Mouse (Mus musculus): ENCODE results near the gene Tex9. TPM values are rescaled to one million over a fixed set of nuclear protein-coding genes. Genes with fewer than 3 reads are reported as not detected.

The Tex9 gene
- polyA plus RNA-seq, 1 experiment, result 20.6 TPM

- peaks cover 1% of the 10 kb centered on the region; the same call in 1 of the 2 replicates for H3K4me1 ChIP-seq (ENCODE audit: control insufficient read depth, insufficient read depth, low read length)
- TF ChIP-seq CTCF (IDR thresholded peaks at IDR 0.05; ENCODE audit: control insufficient read depth, insufficient read depth, low read length), result no peak
- TF ChIP-seq POLR2A (IDR thresholded peaks at IDR 0.05; ENCODE audit: borderline replicate concordance, control insufficient read depth, low read depth, low read length), result no peak
- no peak overlapping the region for H3K4me3 ChIP-seq (replicated peaks; ENCODE audit: control insufficient read depth, low read depth, low read length)
- peak overlapping the region; percentile 94 for H3K27ac ChIP-seq (ENCODE audit: control insufficient read depth, insufficient read depth, low read depth, low read length, poor library complexity)
- 71% methylated on average over 4 of the region's 4 CpGs for WGBS
Observed at GRCm38 (mm10) chr9:72530824-72531223, 38.8 kb upstream of the Tex9 start.

DNA sequence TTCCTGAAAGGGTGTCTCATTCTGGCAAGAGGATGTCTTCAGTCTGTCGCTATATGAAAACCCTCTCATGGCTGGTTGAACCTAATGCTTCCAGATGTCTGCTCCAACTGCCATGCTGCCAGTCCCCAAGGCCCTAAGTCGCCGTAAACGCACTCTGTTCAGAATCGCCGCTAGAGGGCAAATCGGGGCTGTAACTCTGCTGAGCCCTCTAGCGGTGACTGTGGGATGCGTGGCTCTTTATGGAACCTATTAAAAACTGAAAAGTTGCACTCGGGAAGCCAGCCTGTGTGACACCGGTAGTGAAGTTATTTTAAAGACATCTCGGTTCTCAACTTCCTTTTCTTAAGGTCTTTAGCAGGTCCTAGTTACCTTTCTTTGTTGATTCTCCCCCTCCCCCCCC, 38.2 kb upstream of the Tex9 start:
- no peak for TF ChIP-seq POLR2A (IDR thresholded peaks at IDR 0.05; ENCODE audit: borderline replicate concordance, control insufficient read depth, low read depth, low read length)
- peak; percentile 100 for TF ChIP-seq CTCF (IDR thresholded peaks at IDR 0.05; ENCODE audit: control insufficient read depth, insufficient read depth, low read length)
- Histone ChIP-seq H3K4me3 (replicated peaks; ENCODE audit: control insufficient read depth, low read depth, low read length) (no peak overlapping the region), H3K4me1 (ENCODE audit: control insufficient read depth, insufficient read depth, low read length) (peaks cover 1% of the 10 kb centered on the region; the same call in 1 of the 2 replicates), H3K27ac (ENCODE audit: control insufficient read depth, insufficient read depth, low read depth, low read length, poor library complexity) (no peak overlapping the region)
- under 1% methylated on average over 12 of the region's 12 CpGs for WGBS

- TF ChIP-seq POLR2A (IDR thresholded peaks at IDR 0.05; ENCODE audit: borderline replicate concordance, control insufficient read depth, low read depth, low read length), result no peak
- TF ChIP-seq CTCF (IDR thresholded peaks at IDR 0.05; ENCODE audit: control insufficient read depth, insufficient read depth, low read length), result no peak
- WGBS, result 41% methylated on average over 1 of the region's 1 CpGs
- Histone ChIP-seq H3K4me1 (ENCODE audit: control insufficient read depth, insufficient read depth, low read length) (peaks cover 1% of the 10 kb centered on the region; the same call in 1 of the 2 replicates), H3K27ac (ENCODE audit: control insufficient read depth, insufficient read depth, low read depth, low read length, poor library complexity) (no peak overlapping the region), H3K4me3 (replicated peaks; ENCODE audit: control insufficient read depth, low read depth, low read length) (no peak overlapping the region)
Observed at GRCm38 (mm10) chr9:72526091-72526490, 34.1 kb upstream of the Tex9 start.

GRCm38 (mm10) chr9:72520849-72521248, 28.8 kb upstream of the Tex9 start:
- TF ChIP-seq POLR2A (IDR thresholded peaks at IDR 0.05; ENCODE audit: borderline replicate concordance, control insufficient read depth, low read depth, low read length) (no peak), CTCF (IDR thresholded peaks at IDR 0.05; ENCODE audit: control insufficient read depth, insufficient read depth, low read length) (no peak)
- H3K27ac ChIP-seq (ENCODE audit: control insufficient read depth, insufficient read depth, low read depth, low read length, poor library complexity), result no peak overlapping the region
- no peak overlapping the region for H3K4me3 ChIP-seq (replicated peaks; ENCODE audit: control insufficient read depth, low read depth, low read length)
- no peaks in the 10 kb centered on the region; the same call in 1 of the 2 replicates for H3K4me1 ChIP-seq (ENCODE audit: control insufficient read depth, insufficient read depth, low read length)

- TF ChIP-seq CTCF (IDR thresholded peaks at IDR 0.05; ENCODE audit: control insufficient read depth, insufficient read depth, low read length) (no peak), POLR2A (IDR thresholded peaks at IDR 0.05; ENCODE audit: borderline replicate concordance, control insufficient read depth, low read depth, low read length) (no peak)
- H3K4me1 ChIP-seq (ENCODE audit: control insufficient read depth, insufficient read depth, low read length), result no peaks in the 10 kb centered on the region
- H3K4me3 ChIP-seq (replicated peaks; ENCODE audit: control insufficient read depth, low read depth, low read length), result no peak overlapping the region
- no peak overlapping the region for H3K27ac ChIP-seq (ENCODE audit: control insufficient read depth, insufficient read depth, low read depth, low read length, poor library complexity)
Observed at GRCm38 (mm10) chr9:72519246-72519645, 27.2 kb upstream of the Tex9 start.

DNA sequence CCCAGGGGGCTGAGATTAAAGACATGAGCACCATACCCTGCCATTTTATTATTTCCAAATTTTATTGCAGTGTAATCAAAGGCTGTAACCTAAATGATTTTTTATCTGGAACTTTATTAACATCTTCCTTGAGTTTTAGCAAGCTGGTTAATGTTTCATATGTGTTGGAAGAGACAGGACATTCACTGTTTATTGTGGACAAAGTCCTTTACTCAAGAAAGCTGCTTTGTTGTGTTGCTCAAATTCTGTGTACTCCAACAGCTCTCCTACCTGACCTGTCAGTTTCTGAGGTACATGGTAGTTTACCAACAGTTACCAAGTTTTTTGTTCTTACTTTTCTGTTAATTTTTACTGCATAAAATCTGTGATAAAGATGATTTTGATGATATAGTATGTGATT, 23.4 kb upstream of the Tex9 start:
- TF ChIP-seq POLR2A (IDR thresholded peaks at IDR 0.05; ENCODE audit: borderline replicate concordance, control insufficient read depth, low read depth, low read length), result no peak
- no peak for TF ChIP-seq CTCF (IDR thresholded peaks at IDR 0.05; ENCODE audit: control insufficient read depth, insufficient read depth, low read length)
- Histone ChIP-seq H3K4me3 (replicated peaks; ENCODE audit: control insufficient read depth, low read depth, low read length) (no peak overlapping the region), H3K4me1 (ENCODE audit: control insufficient read depth, insufficient read depth, low read length) (no peaks in the 10 kb centered on the region), H3K27ac (ENCODE audit: control insufficient read depth, insufficient read depth, low read depth, low read length, poor library complexity) (no peak overlapping the region)

DNA sequence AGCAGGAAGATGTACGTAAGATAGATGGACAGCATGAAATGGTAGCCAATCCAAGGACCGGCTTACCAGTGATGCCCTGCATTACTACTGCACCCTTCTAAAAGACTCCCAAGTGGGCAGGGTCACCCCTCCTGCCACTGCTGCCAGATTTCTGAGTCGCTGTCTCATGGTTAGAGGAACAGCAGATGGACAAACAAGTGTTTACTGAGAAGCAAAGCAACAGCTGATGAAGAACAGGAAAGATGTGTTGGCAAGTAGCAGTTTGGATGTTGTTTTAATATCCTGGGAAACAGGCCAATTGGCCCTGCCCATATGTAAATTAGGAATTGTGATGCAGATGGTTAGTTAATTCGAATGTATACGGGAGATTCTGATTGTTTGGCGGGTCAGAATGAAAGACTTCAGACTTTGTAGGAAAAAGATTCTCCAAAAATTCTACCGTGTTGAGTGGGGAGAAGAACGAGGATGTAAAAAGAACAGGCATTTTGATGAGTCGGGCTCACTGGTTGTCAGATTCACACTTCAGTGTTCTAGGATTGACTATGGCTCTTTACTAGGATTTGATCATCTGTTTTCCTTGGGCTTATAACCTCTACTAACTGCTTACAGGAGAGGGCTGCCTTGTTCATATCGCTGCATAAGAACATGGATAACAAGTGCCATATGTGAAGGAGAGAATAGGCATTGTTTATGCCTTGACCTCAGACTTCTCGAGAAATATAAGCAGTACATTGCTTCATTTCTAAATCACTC, 20.4 kb upstream of the Tex9 start:
- Histone ChIP-seq H3K4me1 (ENCODE audit: control insufficient read depth, insufficient read depth, low read length) (no peaks in the 10 kb centered on the region), H3K27ac (ENCODE audit: control insufficient read depth, insufficient read depth, low read depth, low read length, poor library complexity) (no peak overlapping the region), H3K4me3 (replicated peaks; ENCODE audit: control insufficient read depth, low read depth, low read length) (no peak overlapping the region)
- WGBS, result 77% methylated on average over 11 of the region's 11 CpGs
- TF ChIP-seq POLR2A (IDR thresholded peaks at IDR 0.05; ENCODE audit: borderline replicate concordance, control insufficient read depth, low read depth, low read length) (no peak), CTCF (IDR thresholded peaks at IDR 0.05; ENCODE audit: control insufficient read depth, insufficient read depth, low read length) (no peak)

DNA sequence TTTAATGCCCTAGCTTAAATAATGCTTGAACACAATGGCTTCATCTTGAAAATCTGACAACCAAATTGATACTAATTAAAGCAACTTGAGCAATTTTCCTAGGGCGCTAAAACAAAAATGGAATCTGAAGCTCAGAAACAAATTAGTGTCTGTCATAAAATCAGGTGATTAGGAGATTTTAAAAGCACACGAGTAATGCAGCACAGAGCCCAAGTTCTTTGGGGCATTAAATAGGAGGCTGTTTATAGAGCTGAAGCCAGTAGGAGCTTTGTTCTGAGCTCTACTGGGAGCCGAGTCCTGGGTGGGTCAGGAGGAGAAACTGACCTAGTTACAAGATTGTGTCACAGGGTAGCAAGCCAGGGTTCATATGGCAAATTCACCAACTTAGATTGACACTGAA, 5.2 kb upstream of the Tex9 start:
- Histone ChIP-seq H3K27ac (ENCODE audit: control insufficient read depth, insufficient read depth, low read depth, low read length, poor library complexity) (no peak overlapping the region), H3K4me3 (replicated peaks; ENCODE audit: control insufficient read depth, low read depth, low read length) (no peak overlapping the region), H3K4me1 (ENCODE audit: control insufficient read depth, insufficient read depth, low read length) (no peaks in the 10 kb centered on the region)
- WGBS, result 86% methylated on average over 3 of the region's 3 CpGs
- TF ChIP-seq POLR2A (IDR thresholded peaks at IDR 0.05; ENCODE audit: borderline replicate concordance, control insufficient read depth, low read depth, low read length), result no peak
- no peak for TF ChIP-seq CTCF (IDR thresholded peaks at IDR 0.05; ENCODE audit: control insufficient read depth, insufficient read depth, low read length)

DNA sequence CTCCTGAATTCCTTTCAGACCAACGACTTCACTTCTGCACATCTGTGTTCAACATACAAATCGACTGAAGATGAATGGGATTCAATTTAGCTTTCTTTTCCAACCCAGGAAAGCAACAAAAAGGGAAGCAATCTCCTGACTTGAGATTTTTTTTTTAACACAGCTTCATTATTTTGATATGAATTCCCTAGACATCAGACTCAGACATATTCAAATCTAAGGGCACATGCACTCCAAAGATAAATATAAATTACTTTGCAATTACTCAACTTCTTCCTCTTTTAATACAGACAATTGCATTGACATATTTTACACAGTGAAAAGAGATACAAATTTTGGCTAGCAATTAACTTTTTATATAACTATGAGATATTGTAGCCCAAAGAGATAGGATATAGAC, 4.7 kb upstream of the Tex9 start:
- Histone ChIP-seq H3K27ac (ENCODE audit: control insufficient read depth, insufficient read depth, low read depth, low read length, poor library complexity) (no peak overlapping the region), H3K4me3 (replicated peaks; ENCODE audit: control insufficient read depth, low read depth, low read length) (no peak overlapping the region), H3K4me1 (ENCODE audit: control insufficient read depth, insufficient read depth, low read length) (no peaks in the 10 kb centered on the region)
- TF ChIP-seq CTCF (IDR thresholded peaks at IDR 0.05; ENCODE audit: control insufficient read depth, insufficient read depth, low read length) (no peak), POLR2A (IDR thresholded peaks at IDR 0.05; ENCODE audit: borderline replicate concordance, control insufficient read depth, low read depth, low read length) (no peak)
- WGBS, result 60% methylated on average over 2 of the region's 2 CpGs

Data from bone marrow, adult 2 months (tissue).